Mouse (Mus musculus): ENCODE measurements around the gene Plekhb1. TPM values are rescaled to one million over a fixed set of nuclear protein-coding genes. Genes with fewer than 3 reads are reported as not detected.

Plekhb1 gene
- not detected for total RNA-seq (2023)

DNA sequence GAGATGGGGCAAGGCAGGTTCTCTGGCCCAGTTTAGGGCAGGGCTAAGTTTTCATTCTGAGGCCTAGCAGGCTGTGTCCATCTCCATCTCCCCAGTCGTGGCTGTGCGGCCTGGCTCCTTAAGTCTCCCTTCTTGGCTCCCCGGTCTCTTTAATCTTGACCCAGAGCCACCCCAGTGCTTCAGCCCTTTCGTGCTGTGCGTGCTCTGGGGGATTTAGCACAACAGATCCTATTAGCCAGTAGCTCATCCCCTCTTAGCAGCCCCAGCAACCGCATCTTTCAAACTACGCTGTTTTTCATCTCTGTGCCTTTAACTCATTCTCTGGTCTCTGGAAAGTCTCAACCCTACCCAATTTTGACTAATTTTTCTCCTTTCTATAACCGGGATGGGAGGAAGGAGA lies at the start of gene Plekhb1:
Gene Plekhb1 (minus strand): TSS at position 184 of the 400 bp plus-strand sequence.

DNA sequence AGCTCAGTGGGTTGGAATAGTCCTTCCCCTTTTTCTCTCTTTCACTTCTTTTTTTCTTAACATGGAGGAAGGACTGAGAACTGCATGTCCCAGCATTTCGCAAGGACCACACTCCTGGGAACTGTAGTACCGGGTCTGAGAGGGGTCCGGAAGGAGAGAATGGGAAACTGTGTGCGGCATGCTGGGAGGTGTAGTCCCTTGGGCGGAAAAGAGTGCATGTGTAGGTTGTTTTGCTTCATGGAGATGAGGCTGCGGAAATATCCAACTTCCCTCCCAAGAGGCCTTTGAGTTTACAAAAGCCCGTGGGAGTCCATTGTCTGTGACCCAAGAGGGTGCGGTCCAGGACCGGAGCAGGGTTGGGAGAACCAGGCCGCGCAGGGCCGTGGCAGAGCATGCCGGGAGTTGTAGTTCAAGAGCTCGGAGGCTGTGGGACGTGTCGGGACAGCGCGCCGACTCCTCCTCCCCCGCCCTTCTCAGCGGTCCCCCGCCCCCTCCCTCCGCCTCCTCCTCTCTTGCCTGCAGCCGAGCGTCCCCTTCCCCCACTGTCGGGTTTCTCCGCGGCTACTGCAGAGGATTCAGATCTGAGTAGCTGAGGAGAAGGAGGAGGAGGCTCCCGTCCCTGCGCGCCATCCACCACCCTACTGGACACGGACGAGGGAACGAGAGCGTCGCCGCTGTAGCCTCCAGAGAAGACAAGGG lies 44.1 kb upstream of the Plekhb1 start, which contains the start of gene Fam168a:
Gene Fam168a (plus strand): TSS at position 493 of the 699 bp plus-strand sequence.

DNA sequence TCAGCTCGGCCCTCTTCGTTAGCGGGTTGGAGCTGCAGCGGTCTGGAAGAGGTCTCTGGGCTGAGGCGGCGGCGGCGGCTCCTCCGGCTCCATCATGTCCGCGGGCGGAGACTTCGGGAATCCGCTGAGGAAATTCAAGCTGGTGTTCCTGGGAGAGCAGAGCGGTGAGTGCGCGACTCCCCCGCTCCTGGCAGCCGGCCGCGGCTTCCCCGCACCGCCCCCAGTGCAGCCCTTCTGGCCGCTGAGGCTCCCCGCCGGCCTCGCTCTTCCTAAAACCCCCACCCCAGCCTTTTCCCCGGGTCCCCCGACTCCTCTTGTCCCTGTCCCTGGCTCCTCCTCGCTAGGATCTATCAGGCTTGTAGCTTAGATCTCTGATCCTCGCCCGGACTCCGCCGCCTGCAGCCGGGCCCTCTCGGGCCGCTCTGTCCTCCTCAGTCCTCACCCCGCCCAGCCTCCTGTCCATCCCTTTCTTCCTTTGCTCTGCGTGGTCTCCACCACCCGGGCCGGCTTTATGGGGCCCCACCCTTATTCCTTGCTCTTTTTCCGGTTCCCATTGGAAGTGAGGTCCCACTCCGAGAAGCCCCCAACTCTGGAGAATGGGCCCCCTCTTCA lies 54.0 kb downstream of the Plekhb1 start, which contains the start of gene Mrpl48:
Gene Mrpl48 (minus strand): TSS at position 172 of the 612 bp plus-strand sequence.

DNA sequence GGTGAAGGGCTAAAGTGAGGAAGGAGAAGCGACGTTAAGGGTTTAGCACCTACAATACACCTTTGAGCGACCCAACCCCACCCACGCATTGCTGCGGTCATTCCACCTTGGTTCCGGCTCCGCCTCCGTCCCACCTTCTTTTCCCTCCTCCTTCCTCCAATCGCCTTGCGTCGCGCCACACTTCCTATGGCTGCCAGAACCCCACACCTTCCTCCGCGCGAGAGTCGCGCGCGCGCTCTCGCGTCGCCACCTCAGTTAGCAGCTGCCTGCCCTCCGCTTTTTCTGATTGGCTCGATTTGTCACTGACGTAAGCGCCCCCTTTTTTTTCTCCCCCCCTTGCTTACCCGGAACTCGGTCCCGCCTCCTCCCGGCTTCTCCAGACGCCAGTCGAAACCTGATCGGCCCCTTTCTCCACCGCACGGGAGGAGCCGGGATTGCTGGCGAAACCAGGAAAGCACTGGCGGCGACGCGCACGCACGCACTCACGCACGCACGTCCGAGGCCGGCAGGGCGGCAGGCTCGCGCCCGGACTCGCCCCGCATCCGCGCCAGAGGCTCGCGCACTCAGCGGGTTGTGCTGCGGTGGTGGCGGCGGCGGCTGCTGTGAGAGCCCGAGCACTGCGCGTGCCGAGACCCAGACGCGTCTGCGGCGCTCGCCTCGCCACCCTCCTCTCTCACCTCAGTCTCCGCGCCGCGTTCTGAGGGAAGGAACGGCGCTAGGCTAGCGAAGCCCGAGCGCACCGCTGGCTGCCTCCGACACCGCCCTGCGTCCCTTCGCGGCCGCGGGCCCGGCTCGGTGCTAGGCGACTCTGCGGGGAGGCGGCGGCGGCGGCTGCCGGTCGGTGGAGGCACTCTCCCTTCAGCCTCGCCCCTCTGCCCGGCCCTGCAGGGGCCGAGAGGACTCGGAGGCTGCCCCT lies 54.7 kb downstream of the Plekhb1 start, which contains the start of gene Rab6a:
Gene Rab6a (plus strand): TSS at position 197 of the 916 bp plus-strand sequence.

Other genes starting within 250 kb of the Plekhb1 start
- gene Ucp3, start 189.4 kb downstream of the Plekhb1 start, total RNA-seq (2023) = 1 to 10 TPM; 1.6 to 1.7 TPM
- 1,000 to 10,000 TPM; 2,063 to 2,242 TPM for gene Ucp2, start 169.1 kb downstream of the Plekhb1 start, total RNA-seq (2023)
- gene Dnajb13, start 147.5 kb downstream of the Plekhb1 start, total RNA-seq (2023) = 1 to 10 TPM; 4.0 to 7.6 TPM
- gene Coa4, start 125.3 kb downstream of the Plekhb1 start, total RNA-seq (2023) = 10 to 100 TPM; 16.7 to 16.8 TPM
- gene Rab6a, start 55.0 kb downstream of the Plekhb1 start, total RNA-seq (2023) = 10 to 100 TPM; 47.9 to 58.9 TPM
- 10 to 100 TPM; 27.4 to 31.5 TPM for gene Mrpl48, start 54.1 kb downstream of the Plekhb1 start, total RNA-seq (2023)
- 100 to 1,000 TPM in 1 of 2 experiments, 10 to 100 TPM in 1; 94.2 to 127 TPM for gene Fam168a, start 44.2 kb upstream of the Plekhb1 start, total RNA-seq (2023)
- gene Relt, start 201.0 kb upstream of the Plekhb1 start, total RNA-seq (2023) = 100 to 1,000 TPM in 1 of 2 experiments, 10 to 100 TPM in 1; 85.1 to 110 TPM

Data from monocyte, adult 59 days (primary cell).